Mouse (Mus musculus): ENCODE results near the gene Hist1h4i.

GRCm38 (mm10) chr13:22034443-22035266, 6.5 kb downstream of the Hist1h4i start:
- TF ChIP-seq CTCF (IDR thresholded peaks at IDR 0.05; ENCODE audit: low read depth) (no peak), EP300 (IDR thresholded peaks at IDR 0.05; ENCODE audit: low read depth) (peak; percentile 4; the same call in 1 of the 2 replicates)
